Mouse (Mus musculus) layer of hippocampus, postnatal 36 days (tissue): ENCODE results near the gene Reln. TPM values are rescaled to one million over a fixed set of nuclear protein-coding genes. Genes with fewer than 3 reads are reported as not detected.

ENCODE experiments used
- DNase-seq, 2 experiments: peaks; one replicate each; pipeline ENCODE4 v3.0.0; 2022
- total RNA-seq, 2 experiments: library from RNA; stranded (reverse); gene quantifications; 2 replicates each; pipeline ENCODE4 v1.2.3; 2021

The Reln gene
- total RNA-seq, 2 experiments from 2014 or later, result 41.4 to 54.1 TPM

DNA sequence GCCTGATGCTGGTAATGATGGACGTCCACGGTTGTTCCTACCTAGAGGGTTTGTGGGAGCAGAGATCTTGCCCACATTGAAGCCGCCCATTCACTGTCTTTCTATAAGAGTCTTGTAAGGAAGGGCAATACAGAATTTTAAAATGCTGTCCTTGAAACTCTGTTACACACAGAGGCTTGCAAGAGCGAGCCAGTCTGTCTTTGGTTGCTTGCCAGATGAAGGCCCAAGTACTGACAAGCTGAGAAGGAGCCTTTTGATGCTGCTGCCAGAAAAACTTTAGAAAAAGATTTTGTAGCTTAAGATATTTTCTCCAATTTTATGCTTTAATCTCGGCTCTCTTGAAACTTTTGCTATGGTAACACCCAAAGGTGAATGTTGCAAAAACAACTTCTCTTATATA, 356.8 kb downstream of the Reln start:
- no peak for DNase-seq

DNA sequence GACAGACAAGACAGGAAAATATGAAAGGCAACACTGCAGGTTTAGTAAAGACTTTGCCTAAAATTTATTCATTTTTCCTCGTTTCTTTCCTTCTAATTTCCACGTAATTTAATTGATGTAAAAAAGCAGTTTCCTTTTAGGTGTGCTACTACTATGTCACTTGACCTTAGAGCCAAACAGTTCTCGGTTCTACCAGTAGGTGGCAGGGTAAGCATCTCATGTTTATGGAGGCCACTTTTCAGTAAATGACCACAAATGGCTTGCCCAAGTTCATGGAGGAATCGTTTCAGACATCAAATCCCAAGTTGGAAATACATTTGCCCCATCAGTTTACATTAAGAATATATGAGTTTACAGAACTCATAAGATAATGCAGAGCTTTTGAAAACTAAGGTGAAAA, 358.2 kb downstream of the Reln start:
- peak in 1 of 2 experiments; percentile 24 for DNase-seq

DNA sequence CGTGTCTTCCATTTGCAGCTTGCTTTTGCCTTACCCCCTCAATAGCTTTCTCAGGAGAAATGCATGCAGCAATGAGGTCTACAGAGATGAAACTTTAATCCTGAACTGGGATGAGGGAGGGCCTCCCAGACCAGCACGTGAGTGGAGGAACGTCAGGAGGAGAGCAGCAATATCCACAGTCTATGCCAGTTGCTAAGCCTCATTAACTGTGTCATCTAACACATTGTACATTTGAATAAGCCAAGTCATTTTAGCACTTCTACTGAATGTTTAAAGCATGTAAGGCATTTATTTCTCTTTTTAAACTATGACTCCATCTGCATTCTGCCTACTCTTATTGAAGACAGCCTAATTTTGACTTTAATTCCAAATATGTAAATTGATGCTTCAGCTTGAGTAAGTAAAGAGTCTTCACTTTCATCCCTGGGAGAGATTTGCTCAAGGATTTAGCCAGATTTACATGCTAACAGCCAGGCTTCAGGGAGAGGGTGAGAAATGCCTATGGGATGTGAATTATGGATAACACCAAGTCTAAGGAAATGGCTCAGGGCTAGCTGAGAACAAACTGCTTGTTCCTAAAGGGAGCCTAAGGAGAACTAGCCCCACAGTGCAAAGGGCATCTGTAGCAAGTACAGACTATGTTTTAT, 361.4 kb downstream of the Reln start:
- peak in 1 of 2 experiments; percentile 11 for DNase-seq

- no peak for DNase-seq
These were observed 363.3 kb downstream of the Reln start for GRCm38 (mm10) chr5:21981216-21981615.

DNA sequence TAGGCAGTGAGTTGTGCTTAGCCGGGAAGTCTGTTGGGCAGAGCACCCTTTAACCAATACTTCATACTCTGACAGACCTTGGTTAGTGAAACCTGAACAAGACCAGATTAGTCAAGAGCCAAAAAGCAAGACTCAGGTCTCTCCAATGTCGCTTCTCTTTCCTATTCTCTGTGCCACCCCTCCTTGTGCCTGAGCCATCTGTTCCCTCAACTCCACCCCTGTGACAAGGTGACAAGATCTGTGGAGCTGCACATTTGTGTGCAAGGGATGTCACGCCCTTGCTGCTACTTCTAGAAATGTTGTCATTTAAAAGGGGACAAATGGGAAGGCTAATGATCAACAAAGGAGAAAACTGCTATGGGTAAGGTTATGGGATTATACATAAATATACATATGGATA, 364.0 kb downstream of the Reln start:
- no peak for DNase-seq

DNA sequence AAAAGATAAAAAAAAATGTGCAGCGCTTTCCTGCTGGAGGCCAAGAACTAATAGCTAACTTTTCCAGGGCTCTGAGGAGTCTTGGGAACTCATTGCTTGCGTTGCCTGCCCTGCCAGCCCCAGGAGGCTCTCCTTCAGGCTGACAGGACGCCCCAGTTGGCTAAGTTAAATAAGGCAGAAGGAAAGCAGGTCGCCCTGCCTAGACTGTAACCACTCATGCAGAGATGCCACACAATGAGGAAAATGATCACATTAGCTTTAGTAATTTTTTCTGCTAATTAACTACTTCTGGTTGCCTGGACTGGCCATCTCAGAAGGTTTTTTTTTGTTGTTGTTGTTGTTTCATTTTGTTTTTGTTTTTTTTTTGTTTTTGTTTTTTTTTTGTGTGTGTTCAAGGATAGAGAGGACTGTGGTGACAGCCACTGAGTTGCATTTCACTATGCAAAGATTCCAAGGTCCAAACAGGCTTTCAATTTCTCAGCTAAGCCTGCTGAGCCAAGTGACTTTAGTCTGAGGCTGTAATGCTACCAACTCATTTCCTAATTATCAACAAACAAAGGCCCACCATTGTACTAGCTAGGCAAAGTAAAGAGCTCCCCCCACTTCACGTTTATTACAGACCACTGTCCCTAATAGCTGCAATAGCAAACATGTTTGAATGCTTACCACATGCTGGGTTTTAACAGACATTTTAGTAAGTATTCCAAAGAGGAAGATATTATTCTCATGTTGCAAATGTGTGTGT, 371.1 kb downstream of the Reln start:
- DNase-seq, result no peak

GRCm38 (mm10) chr5:21961796-21962195, 382.7 kb downstream of the Reln start:
- no peak for DNase-seq

DNA sequence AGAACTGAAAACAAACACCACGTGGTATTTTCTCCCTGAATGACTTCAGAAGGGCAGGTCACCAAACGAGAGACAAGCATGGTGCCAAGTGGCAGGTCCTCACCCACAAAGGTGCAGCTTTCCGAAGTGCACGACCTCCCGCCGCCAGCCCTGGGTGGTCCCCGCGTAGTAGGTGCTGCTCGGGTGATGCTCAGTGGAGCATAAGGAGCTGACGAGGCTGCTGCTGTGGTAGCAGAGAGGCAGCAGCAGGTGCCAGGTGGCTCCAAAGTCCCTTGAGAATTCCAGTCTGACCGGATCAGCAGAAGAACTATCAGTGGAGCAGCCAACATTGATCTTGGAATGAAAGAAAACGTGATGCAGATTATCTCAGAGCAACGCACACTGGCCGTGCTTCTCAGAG, 384.4 kb downstream of the Reln start:
- no peak for DNase-seq

- no peak for DNase-seq
These were observed 386.9 kb downstream of the Reln start for GRCm38 (mm10) chr5:21957586-21957985.

DNA sequence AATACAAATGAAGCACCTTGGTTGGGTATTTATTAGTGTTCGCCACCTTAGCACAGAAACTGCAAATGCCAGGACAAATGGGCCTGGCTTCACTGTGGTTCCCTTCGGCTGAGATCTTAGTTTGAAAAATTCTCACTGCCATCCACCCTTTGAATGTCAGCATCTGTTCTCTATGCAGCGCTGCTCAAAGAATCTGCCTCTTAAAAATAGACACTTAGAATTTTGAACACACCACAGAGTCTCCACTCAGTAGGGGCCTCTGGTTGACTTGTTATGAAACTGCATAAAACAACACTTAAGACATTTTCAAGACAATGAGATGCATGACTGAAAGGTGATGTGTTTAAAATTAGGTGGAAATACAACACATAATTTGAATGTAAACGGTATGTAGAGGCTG, 387.4 kb downstream of the Reln start:
- DNase-seq, result no peak

DNA sequence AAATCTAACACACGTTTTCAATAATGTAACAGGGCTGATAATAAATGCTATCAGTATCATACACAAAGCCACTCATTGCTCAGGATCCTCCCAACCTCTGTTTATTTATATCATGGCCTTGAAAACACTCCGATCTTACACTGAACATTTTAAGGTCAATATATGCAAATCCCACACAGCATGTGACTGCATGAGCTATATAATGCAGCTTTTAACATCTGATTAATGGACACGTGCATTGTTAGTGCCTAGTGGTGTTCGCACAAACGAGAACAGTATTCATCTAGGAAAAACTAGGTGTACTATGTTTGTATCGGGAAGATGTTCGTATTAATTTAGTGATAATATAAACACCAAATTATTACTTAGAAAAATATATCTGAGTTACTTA, 395.0 kb downstream of the Reln start:
- DNase-seq, result no peak

DNA sequence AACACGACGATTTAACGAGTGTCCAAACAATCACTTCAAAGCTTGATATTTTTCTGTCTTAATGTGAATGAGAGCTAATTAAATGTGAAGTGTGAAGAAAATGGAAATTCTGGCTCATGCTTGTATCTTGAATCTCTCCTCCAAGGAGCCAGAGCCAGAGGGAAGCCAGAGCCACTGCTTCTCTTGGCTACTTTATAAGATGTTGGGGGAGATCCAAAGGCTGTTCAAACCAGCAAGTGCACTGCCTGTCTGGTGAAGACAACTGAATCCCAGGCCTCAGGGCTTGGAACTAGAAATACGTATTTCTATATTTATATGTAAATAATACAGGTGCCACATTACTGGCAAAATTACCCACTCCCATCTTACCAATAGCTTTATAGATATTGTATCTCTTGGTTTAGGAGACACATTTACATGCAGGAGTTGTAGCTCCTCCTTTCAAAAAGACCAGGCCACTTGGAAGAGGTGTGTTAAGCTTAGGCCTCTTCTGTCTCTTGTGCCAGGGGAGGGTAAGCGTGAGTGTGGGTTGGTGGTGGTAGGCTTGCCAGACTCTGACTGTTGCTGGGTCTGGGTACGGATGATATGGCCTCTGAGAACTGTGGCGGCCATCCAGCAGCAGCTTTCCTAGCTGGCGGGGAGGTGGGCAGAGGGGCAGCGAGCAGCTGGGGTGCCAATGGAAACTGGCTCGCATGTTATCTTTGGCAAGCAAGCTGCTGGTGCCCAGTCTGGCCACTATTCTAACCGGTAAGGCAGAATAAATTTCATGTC, 395.6 kb downstream of the Reln start:
- DNase-seq, result no peak

DNA sequence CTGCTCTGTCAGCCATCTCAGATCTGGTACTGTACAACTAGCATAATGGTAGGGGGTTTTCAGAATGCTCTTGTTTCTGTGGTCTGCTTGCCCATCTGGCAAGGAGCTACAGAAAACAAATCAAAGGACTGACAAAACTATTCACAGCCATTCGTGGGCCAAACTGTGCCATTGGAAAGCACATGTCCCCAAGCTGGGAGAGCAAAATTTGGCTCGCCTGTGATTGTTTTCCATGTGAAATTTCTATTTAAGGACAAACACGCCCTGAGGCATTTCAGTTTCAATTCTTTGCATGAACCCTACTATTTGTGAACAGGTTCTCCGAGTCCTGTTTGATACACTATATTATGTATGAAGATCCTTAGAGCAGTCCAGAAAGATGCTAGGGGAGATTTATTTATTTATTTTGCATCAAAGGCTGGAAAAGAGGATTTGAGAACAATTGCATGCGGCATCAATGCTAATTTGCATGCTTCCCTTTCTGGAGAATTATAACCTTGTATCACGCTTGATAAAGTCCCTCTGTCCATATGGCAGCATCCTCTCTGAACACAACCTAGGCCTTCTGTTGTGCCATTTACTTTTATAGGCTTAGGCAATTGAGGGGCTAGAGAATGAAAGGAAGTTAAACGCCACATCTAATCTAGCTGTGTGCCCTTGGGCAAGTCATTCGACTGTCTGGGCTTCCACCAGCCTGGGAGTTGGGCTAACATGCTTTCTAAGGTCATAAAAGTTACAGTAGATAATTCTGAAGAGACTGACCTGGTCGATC, 396.7 kb downstream of the Reln start:
- no peak for DNase-seq

GRCm38 (mm10) chr5:21944579-21944978, 399.9 kb downstream of the Reln start:
- DNase-seq, result no peak

- DNase-seq, result no peak
These were observed 405.1 kb downstream of the Reln start for GRCm38 (mm10) chr5:21939405-21939804.

- no peak for DNase-seq
These were observed 406.4 kb downstream of the Reln start for GRCm38 (mm10) chr5:21938138-21938537.

DNA sequence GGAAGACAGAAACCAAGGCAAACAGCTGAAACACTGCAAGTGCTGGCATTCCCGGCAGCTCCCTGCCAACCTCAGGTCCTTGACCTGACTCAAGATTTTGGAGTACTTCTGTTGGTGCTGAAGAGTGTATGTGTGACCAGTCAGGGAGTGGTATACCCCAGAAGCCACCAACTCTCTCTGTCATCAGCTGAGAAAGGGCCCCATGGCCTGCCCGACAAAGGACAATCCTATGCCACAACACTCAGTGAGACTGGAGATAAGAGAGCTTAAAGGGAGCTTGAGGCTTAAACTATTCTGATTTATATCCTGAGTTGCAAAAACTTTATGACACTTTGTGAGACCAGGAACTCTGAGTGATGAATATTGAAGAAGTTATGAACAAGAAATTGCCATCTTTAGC, 407.9 kb downstream of the Reln start:
- no peak for DNase-seq

- no peak for DNase-seq
These were observed 408.4 kb downstream of the Reln start for GRCm38 (mm10) chr5:21936096-21936495.

- DNase-seq, result no peak
These were observed 409.6 kb downstream of the Reln start for GRCm38 (mm10) chr5:21934811-21935396.

DNA sequence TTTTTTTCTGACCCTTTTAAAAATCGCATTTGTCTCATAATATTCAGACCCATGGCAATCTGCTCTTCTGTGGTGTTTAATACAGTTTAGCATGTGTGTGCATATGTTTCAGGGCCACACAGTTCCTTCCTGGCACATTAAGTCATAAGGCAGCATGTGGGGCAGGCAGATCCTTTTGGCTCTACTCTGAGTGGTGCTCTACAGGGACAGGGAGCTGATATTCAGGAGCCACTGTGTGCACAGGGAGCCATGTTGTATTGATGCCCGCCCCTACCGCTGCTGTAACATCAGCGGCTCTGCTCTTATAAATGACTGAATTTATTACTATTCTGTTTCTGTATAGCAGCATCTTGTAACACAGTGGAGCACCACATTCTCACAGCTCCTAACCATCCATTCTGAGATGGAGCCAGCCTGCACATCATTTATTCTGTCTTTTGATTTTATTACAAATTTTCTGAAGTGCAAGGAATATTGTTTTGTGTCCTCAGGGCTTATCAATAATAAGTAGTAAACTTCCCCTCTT, 410.3 kb downstream of the Reln start:
- DNase-seq, result no peak

DNA sequence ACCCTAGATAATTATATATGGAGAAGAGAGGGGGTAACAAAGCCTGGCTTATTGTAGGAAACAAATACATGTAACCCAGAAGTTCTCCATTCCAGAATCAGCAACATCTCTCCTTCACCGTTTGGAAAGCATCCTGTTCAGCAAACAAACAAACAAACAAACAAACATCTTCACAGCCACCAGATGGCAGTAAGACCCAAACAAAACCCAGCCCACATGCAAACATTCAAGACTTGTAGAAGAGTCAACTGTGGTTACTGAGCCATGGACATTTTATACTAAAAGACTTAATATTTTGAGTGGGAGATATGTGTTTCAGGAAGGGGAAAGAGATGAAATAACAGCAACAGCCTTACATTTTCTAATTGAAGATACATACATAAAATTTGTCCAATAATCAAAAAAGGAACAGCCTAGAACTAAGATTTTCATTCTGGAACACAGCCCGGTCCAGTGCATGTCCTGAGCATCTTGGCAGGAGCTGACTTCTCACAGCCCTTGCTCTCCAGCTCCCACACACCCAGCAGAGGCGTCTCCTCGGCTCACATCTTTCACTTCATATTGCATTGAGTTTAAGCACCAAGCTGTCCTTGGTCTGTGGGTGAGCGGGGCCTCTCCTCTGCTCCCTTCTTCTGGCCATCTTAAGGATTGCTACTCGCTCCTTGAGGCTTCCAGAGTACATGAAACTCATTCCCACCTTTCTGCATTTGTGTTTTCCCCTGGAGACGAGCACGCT, 411.0 kb downstream of the Reln start:
- no peak for DNase-seq
